Mouse (Mus musculus) limb, embryonic 15.5 days (tissue): ENCODE results near the gene Ampd3. TPM values are rescaled to one million over a fixed set of nuclear protein-coding genes. Genes with fewer than 3 reads are reported as not detected.

Experiments used
- ATAC-seq: fragments of 200-750 bp; cut with Nextera tagmentation; 2 replicates; pipeline ENCODE4 v1.8.0; 2017; ENCODE audit warnings: low read depth, moderate TSS enrichment; ENCODE audit not compliant: insufficient number of reproducible peaks, low FRiP score, low TSS enrichment
- H3K27ac ChIP-seq: fragments of 300-500 bp; sonication (generic); 2 replicates; pipeline ENCODE4 v1.5.1; 2015; ENCODE audit warnings: moderate library complexity, mild to moderate bottlenecking, inconsistent platforms
- H3K27me3 ChIP-seq: fragments of 300-500 bp; sonication (generic); 2 replicates; pipeline ENCODE4 v1.6.1; 2015; ENCODE audit warnings: inconsistent platforms
- H3K36me3 ChIP-seq: fragments of 300-500 bp; sonication (generic); 2 replicates; pipeline ENCODE4 v1.6.1; 2015; ENCODE audit warnings: inconsistent platforms
- H3K4me1 ChIP-seq: fragments of 300-500 bp; sonication (generic); 2 replicates; pipeline ENCODE4 v1.6.1; 2015; ENCODE audit warnings: inconsistent platforms
- H3K4me2 ChIP-seq: fragments of 300-500 bp; sonication (generic); 2 replicates; pipeline ENCODE4 v1.6.1; 2015; ENCODE audit warnings: mild to moderate bottlenecking, inconsistent platforms
- H3K4me3 ChIP-seq: fragments of 300-500 bp; sonication (generic); 2 replicates; pipeline ENCODE4 v1.5.1; 2015; ENCODE audit warnings: mild to moderate bottlenecking, inconsistent platforms
- H3K9ac ChIP-seq: fragments of 300-500 bp; sonication (generic); 2 replicates; pipeline ENCODE4 v1.6.1; 2015; ENCODE audit warnings: inconsistent platforms
- H3K9me3 ChIP-seq: fragments of 300-500 bp; sonication (generic); 2 replicates; pipeline ENCODE4 v1.6.1; 2016; ENCODE audit warnings: inconsistent platforms
- WGBS: fragments of 180-500 bp; shearing (Covaris S2); methylation state at CpG from one replicate; pipeline ENCODE4 v1.1.7; 2015; 5-methylcytosine and 5-hydroxymethylcytosine counted together
- polyA plus RNA-seq: library from polyadenylated mRNA; unstranded; fragments of >200 nt; fragmentation: Nextera tagmentation; extraction: Ambion mirVana; gene quantifications from 2 replicates; pipeline ENCODE4 v1.2.1, GENCODE M21; 2015

Ampd3 gene
- polyA plus RNA-seq, 1 experiment from 2014 or later, result 13.9 TPM

DNA sequence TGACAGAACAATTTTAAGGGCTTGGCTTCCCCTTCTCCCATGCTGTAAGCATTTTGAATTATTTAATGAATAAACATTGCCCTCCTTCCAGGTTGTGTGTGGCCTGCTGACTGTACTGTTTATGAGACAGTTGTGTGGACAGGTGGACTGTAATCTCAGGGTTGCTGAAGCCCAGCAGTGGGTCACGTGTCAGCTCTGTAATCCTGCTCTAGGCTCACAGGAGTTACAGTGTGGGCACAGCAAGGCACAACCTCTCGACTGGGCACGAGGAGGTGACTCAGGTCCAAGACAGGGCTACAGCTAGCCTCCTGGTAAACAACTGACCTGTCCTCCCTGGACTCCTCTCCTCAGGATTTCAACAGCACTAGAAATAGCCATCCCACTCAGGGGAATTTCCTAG lies 4.3 kb downstream of the Ampd3 start:
- Histone ChIP-seq H3K9me3 (no peaks in the 10 kb centered on the region), H3K4me3 (no peak overlapping the region), H3K4me2 (no peak overlapping the region), H3K27me3 (peaks cover 4% of the 10 kb centered on the region; the same call in 1 of the 2 replicates), H3K4me1 (peaks cover 45% of the 10 kb centered on the region), H3K9ac (no peak overlapping the region), H3K36me3 (no peaks in the 10 kb centered on the region), H3K27ac (no peak overlapping the region)
- ATAC-seq, result no peak
- 84% methylated on average over 3 of the region's 3 CpGs for WGBS

DNA sequence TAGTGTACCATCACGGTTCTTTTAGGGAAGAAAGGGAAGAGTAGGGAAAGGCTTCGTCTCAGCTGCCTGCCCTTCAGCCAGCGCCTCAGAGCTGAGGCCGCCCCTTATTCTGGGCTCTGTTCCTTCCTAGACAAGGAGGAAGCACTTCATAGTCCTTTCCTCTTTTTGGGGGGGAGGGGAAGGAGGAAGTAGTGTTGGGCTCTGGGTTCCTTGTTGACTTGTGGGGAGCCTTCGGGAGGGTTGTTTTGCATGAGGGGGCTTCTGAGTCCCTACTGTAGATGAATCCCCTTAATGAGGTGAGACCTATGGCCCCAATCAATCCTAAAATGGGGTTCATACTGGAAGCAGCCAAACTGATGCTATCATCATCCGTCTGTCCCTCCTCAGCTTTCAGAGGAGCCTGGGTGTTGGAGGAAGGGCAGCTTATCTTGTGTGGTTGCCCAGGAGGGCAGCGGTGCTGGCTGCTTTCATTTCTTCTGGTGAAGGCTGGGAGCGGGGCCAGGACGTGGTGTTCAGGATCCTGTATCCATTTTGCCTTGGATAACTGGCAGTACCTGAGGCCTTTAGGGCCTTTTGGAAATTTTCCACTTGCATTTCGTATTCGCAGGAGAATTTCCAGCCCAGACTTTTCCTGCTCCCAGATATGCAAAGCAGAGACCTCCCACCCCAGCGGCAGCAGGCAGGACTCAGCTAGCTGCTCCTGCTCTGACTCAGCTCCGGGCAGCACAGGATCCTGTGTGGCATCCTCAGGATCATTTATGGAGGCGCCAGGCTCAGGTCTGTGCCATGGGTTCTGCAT lies 5.4 kb downstream of the Ampd3 start:
- peak overlapping the region; percentile 14; the same call in 1 of the 2 replicates for H3K4me3 ChIP-seq
- 0 out of 2 replicates have a peak, but pooled peaks cover 4% of the 10 kb centered on the region for H3K27me3 ChIP-seq
- H3K4me2 ChIP-seq, result peak overlapping the region; percentile 31
- WGBS, result 31% methylated on average over 14 of the region's 14 CpGs
- H3K9me3 ChIP-seq, result no peaks in the 10 kb centered on the region
- H3K27ac ChIP-seq, result peak overlapping the region; percentile 84
- ATAC-seq, result no peak
- H3K36me3 ChIP-seq, result no peaks in the 10 kb centered on the region
- H3K9ac ChIP-seq, result no peak overlapping the region
- peaks cover 37% of the 10 kb centered on the region for H3K4me1 ChIP-seq

DNA sequence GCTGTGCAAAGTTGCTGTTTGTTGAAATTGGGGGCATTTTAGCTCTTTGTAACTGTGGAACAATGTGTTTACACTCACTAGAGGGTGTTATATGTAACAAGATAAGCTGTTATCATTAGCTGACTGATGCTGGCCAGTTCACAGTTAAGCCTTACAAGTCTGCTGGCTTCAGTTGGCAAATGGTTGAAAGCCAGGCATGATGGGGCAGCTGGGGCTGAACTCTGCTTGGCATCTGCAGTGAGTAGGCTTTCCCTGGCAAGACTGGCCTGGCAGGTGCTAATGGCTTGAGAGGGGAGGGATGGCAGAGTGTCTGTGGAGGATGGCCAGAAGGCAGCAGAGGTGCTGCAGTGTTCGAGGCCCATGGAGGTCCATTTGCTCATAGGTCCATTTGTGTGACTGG lies 6.1 kb downstream of the Ampd3 start:
- H3K4me3 ChIP-seq, result peak overlapping the region; percentile 14; the same call in 1 of the 2 replicates
- 54% methylated on average over 1 of the region's 1 CpGs for WGBS
- ATAC-seq, result no peak
- H3K27me3 ChIP-seq, result 0 out of 2 replicates have a peak, but pooled peaks cover 4% of the 10 kb centered on the region
- H3K4me2 ChIP-seq, result peak overlapping the region; percentile 31
- H3K36me3 ChIP-seq, result no peaks in the 10 kb centered on the region
- peaks cover 30% of the 10 kb centered on the region for H3K4me1 ChIP-seq
- H3K27ac ChIP-seq, result peak overlapping the region; percentile 84
- H3K9ac ChIP-seq, result no peak overlapping the region
- H3K9me3 ChIP-seq, result no peaks in the 10 kb centered on the region

DNA sequence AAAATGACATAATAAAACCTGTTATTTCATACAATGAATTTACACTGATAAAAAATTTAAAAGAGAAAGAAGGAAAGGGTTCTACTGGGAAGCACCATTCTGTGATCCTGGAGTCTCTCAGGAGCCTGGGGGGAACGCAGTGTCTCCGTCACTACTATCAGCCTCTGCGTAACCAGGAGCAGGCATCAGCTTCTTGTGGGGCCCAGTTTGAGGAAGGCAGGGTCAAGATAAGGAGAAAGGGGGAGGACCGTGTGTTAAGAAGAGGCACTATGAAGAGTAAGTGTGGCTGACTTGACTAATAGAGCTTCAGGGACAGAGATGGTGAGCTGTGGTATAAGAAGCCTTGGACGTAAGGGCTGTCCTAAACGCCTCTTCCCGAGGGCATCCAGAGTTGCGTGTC lies 6.7 kb downstream of the Ampd3 start:
- H3K27ac ChIP-seq, result no peak overlapping the region
- H3K9me3 ChIP-seq, result no peaks in the 10 kb centered on the region
- no peaks in the 10 kb centered on the region for H3K36me3 ChIP-seq
- H3K27me3 ChIP-seq, result 0 out of 2 replicates have a peak, but pooled peaks cover under 1% of the 10 kb centered on the region
- H3K4me1 ChIP-seq, result peaks cover 28% of the 10 kb centered on the region
- 84% methylated on average over 8 of the region's 8 CpGs for WGBS
- no peak overlapping the region for H3K4me2 ChIP-seq
- no peak for ATAC-seq
- no peak overlapping the region for H3K9ac ChIP-seq
- H3K4me3 ChIP-seq, result no peak overlapping the region

DNA sequence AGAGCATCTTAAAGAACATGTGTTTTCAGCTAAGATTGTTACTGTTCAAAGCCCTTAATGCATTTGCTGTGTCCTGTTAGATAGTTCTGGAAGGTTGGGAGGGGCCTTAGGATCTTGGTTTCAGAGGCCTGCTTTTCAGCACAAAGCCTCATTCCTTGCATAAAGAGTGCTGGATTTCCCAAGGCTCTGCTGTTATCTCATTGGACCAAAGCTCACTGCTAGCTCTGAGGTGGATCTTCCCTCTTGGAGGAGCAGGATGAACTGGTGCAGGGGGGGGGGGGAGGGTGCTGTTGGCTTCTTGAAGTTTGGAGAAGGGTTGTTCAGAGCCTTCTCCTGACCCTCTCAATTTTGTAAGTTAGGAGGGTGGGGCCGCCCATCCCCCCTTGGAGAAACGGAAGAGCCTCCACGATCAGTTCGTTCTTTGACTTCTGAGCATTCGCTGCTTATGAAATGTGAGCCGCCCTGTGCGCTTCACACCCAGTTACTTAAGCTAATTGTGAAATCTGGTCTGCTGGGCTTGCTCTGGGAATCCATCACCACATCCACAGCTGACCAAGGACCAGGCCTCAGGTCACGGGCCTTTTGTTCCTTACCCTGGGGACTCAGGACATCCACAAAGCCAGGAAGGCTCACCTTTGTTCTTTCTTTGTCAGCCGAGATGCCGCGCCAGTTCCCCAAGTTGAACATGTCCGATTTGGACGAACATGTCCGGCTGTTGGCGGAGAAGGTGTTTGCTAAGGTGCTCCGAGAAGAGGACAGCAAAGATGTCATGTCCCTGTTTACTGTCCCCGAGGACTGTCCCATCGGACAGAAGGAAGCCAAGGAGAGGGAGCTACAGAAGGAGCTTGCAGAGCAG lies 9.4 kb downstream of the Ampd3 start:
- H3K4me2 ChIP-seq, result no peak overlapping the region
- H3K4me3 ChIP-seq, result no peak overlapping the region
- WGBS, result 74% methylated on average over 18 of the region's 18 CpGs
- no peak overlapping the region; the same call in 1 of the 2 replicates for H3K27ac ChIP-seq
- H3K9ac ChIP-seq, result no peak overlapping the region
- H3K36me3 ChIP-seq, result no peaks in the 10 kb centered on the region
- ATAC-seq, result 0 out of 2 replicates have a peak, but pooled peaks have one; percentile 13
- H3K27me3 ChIP-seq, result no peaks in the 10 kb centered on the region
- H3K4me1 ChIP-seq, result peaks cover 54% of the 10 kb centered on the region
- no peaks in the 10 kb centered on the region for H3K9me3 ChIP-seq

DNA sequence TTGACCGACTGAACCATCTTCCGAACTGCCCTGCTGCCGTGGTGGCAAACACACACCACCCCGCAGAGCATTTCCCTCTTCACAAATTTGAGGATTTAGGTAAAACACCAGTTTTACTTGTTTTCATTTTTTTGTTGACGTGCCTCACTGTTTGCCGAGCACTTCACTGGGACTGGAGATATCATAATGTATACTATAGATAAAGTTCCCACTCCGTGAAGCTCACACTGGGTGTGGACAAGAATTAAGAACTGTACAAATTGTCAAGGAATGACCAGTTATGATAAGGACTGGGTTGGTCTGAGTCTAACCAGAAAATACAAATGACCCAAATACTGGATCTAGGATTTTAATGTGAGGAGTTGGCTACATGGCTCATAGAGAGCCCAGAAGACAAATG lies 10.9 kb downstream of the Ampd3 start:
- WGBS, result 89% methylated on average over 7 of the region's 7 CpGs

DNA sequence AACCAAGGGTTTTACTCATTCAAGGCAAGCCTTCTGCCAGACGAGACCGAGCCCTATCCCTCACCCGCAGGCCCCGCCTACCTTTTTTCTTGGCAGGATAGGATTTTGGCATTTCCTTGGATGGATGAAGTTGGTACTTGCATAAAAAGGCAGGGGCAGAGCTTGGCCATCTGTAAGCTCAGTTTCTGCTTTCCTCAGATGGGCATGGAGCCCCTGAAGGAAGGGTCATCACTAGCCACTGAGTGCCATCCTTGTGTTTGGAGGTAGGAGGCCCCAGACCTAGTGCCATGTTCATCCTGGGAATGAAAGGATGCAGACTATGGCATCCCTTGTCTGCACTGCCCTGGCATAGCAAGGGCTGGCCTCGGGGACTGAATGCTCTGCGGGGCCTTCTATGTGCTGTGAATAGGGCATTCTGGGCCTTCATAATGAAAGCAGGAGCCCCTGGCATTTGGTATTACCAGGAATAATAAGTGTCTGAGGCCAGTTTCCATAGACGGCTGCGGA lies 11.7 kb downstream of the Ampd3 start:
- H3K27ac ChIP-seq, result peak overlapping the region; percentile 5; the same call in 1 of the 2 replicates
- H3K9me3 ChIP-seq, result no peaks in the 10 kb centered on the region
- peaks cover 39% of the 10 kb centered on the region for H3K4me1 ChIP-seq
- H3K4me2 ChIP-seq, result no peak overlapping the region
- no peaks in the 10 kb centered on the region for H3K27me3 ChIP-seq
- no peak for ATAC-seq
- WGBS, result 78% methylated on average over 8 of the region's 8 CpGs
- no peak overlapping the region for H3K4me3 ChIP-seq
- H3K36me3 ChIP-seq, result no peaks in the 10 kb centered on the region
- no peak overlapping the region for H3K9ac ChIP-seq

More for the DNA sequence above, 10.9 kb downstream of the Ampd3 start:
- ATAC-seq, result no peak
- H3K9me3 ChIP-seq, result no peaks in the 10 kb centered on the region
- H3K4me3 ChIP-seq, result no peak overlapping the region
- H3K4me2 ChIP-seq, result no peak overlapping the region
- peaks cover 43% of the 10 kb centered on the region for H3K4me1 ChIP-seq
- no peaks in the 10 kb centered on the region for H3K27me3 ChIP-seq
- H3K27ac ChIP-seq, result no peak overlapping the region
- no peak overlapping the region for H3K9ac ChIP-seq
- no peaks in the 10 kb centered on the region for H3K36me3 ChIP-seq

DNA sequence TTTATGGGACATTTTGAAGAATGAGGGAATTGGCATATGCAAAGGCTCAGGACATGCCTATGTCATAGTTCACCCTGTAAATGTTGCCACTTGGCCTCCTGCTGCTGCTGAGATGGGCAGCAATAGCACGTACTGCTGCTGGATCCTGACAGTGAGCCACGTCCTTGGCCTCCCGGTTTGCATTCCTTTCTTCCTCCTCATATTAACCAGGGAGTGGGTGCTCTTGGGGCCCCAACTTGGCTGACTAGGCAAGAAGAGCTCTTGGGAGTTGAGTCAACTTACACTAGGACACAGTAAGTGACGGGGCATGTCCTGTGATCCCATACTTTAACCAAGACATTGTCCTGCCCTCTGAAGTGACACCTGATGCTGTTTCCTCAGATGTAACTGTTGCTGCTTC lies 12.5 kb downstream of the Ampd3 start:
- 72% methylated on average over 4 of the region's 4 CpGs for WGBS
- no peak for ATAC-seq
- peak overlapping the region; percentile 5; the same call in 1 of the 2 replicates for H3K27ac ChIP-seq

DNA sequence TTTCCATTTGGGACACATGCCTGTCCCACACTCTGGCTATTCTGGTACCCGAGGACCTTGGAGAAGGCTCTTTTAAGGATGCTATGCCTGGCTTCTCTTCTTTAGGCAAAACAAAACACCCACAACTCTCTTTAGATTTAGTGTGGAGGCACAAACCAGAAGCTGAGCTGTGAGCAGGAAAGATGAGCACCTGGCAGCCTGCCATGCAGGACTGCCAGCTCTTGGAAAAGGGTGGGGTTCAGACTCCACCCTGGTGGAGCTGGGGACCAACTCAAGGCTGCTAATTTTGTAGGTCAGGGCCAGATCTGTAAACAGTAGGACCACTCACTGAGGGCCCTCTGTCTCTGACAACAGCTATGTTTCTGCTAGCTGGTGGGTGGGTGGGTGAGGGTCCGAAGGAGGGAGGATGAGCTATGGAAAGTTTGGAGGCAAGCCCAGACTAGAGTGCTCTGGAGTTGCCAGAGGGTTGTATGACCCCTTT lies 13.3 kb downstream of the Ampd3 start:
- H3K9me3 ChIP-seq, result no peaks in the 10 kb centered on the region
- 45% methylated on average over 2 of the region's 2 CpGs for WGBS
- no peak overlapping the region for H3K9ac ChIP-seq
- peaks cover 41% of the 10 kb centered on the region for H3K4me1 ChIP-seq
- no peaks in the 10 kb centered on the region for H3K36me3 ChIP-seq
- ATAC-seq, result no peak
- no peak overlapping the region for H3K4me2 ChIP-seq
- peak overlapping the region; percentile 60 for H3K27ac ChIP-seq
- no peak overlapping the region for H3K4me3 ChIP-seq
- H3K27me3 ChIP-seq, result no peaks in the 10 kb centered on the region

More for the DNA sequence above, 12.5 kb downstream of the Ampd3 start:
- H3K4me1 ChIP-seq, result peaks cover 39% of the 10 kb centered on the region
- no peaks in the 10 kb centered on the region for H3K27me3 ChIP-seq
- no peak overlapping the region for H3K4me3 ChIP-seq
- H3K36me3 ChIP-seq, result no peaks in the 10 kb centered on the region
- H3K9ac ChIP-seq, result no peak overlapping the region
- H3K9me3 ChIP-seq, result no peaks in the 10 kb centered on the region
- no peak overlapping the region for H3K4me2 ChIP-seq

DNA sequence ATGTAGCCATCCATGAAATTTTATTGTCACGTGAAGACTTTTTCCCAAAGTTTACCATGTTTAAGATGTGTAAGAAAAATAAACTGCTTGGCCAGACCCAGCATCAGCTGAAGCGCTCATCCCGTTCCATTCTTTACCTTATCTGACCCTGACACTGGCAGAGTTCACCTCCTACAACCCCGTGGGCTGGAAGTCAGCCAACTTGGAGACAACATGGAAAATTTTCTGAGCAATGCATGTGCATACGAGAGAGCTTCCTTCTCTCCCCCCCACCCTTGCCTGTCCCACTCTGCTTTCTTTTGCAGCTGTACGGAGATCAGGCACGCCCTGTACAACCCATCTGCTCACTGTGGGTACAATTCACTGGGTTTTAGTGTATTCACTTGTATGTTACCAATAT lies 14.1 kb downstream of the Ampd3 start:
- Histone ChIP-seq H3K27ac (peak overlapping the region; percentile 60; the same call in 1 of the 2 replicates), H3K4me1 (peaks cover 33% of the 10 kb centered on the region), H3K27me3 (no peaks in the 10 kb centered on the region), H3K4me2 (no peak overlapping the region), H3K4me3 (no peak overlapping the region), H3K9me3 (no peaks in the 10 kb centered on the region), H3K9ac (no peak overlapping the region), H3K36me3 (no peaks in the 10 kb centered on the region)
- no peak for ATAC-seq
- WGBS, result 49% methylated on average over 7 of the region's 7 CpGs

DNA sequence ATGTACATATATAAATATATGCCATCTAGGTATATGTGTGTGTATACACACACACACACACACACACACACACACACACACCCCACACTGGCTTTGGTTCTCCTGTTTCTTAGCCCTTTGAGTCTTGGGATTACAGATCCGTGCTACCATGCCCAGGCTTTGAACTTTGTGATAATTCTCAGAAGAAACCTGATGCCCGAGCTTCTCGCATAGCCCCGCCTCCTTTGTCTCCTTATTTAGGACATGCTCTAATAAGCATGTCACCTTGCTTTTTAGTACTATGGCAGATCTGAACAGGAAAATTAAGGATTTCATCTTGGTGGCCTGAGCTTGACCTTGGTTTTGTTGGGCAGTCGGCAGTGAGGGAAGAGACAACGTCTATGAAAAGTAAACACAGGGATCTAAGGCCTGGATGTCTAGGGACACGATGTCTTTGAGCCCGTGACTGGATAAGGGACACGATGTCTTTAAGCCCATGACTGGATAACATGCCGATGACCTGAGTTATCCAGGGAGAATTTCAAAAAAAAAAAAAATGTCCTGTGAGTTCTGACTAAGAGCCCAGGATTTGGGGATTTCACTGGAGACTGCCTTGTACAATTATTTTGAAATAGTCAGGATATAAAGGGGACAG lies 15.0 kb downstream of the Ampd3 start:
- Histone ChIP-seq H3K4me3 (no peak overlapping the region), H3K4me1 (peaks cover 33% of the 10 kb centered on the region), H3K9ac (no peak overlapping the region), H3K4me2 (no peak overlapping the region), H3K27ac (no peak overlapping the region), H3K9me3 (no peaks in the 10 kb centered on the region), H3K27me3 (no peaks in the 10 kb centered on the region), H3K36me3 (no peaks in the 10 kb centered on the region)
- ATAC-seq, result no peak
- WGBS, result 48% methylated on average over 10 of the region's 10 CpGs
